Mouse (Mus musculus): ENCODE measurements around the gene Vmn1r78. TPM values are rescaled to one million over a fixed set of nuclear protein-coding genes. Genes with fewer than 3 reads are reported as not detected.
"Not testable (repeated sequence)": the region's sequence is repeated elsewhere in the genome, so short reads cannot be mapped to it uniquely, and the experiment has no call there.

Gene Vmn1r78
- not detected in 2 replicates for polyA plus RNA-seq (2011; ENCODE audit: insufficient read depth, insufficient read length, low replicate concordance, missing spikeins)

GRCm38 (mm10) chr7:12149957-12150356 is at the start of gene Vmn1r78:
TSS of gene Vmn1r78 (plus strand) at chr7:12150257.
- H3K4me3 ChIP-seq (replicated peaks; ENCODE audit: control insufficient read depth, low read depth, low read length): no peak within 1 kb of the TSS
- WGBS: 55% methylated on average over 2 of the region's 2 CpGs
- TF ChIP-seq POLR2A (IDR thresholded peaks at IDR 0.05; ENCODE audit: borderline replicate concordance, control insufficient read depth, low read depth, low read length) (no peak), CTCF (IDR thresholded peaks at IDR 0.05; ENCODE audit: control insufficient read depth, insufficient read depth, low read length) (no peak)
- H3K27ac ChIP-seq (ENCODE audit: control insufficient read depth, insufficient read depth, low read depth, low read length, poor library complexity): no peak within 1 kb of the TSS
- no peaks in the 10 kb centered on the region for H3K4me1 ChIP-seq (ENCODE audit: control insufficient read depth, insufficient read depth, low read length)

- not testable (repeated sequence) for H3K4me1 ChIP-seq (ENCODE audit: control insufficient read depth, insufficient read depth, low read length); H3K4me3 ChIP-seq (replicated peaks; ENCODE audit: control insufficient read depth, low read depth, low read length); H3K27ac ChIP-seq (ENCODE audit: control insufficient read depth, insufficient read depth, low read depth, low read length, poor library complexity)
- 36% methylated on average over 1 of the region's 1 CpGs for WGBS
These were observed 6.4 kb downstream of the Vmn1r78 start for GRCm38 (mm10) chr7:12156463-12156862.

DNA sequence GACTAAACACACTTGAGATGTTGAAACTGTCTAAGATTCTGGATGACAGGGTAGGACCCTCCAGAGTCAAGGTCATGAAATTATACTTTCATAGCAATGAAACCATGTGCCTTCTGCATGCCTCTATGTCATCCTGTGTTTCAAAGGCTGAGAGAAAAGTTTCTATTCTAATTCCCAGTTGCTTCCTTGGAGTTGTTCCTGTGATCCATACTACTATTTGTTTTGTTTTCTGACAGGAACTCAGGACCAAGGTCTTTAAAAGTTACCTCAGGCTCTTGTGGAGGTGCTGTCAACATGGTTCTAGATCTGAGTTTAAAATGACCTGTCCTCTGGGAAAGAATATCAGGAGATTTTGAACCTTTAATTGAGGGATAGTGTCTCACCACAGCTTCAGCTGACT is 20.9 kb downstream of the Vmn1r78 start, which contains the start of gene Vmn1r79:
Gene Vmn1r79, plus strand, starts transcription at position 301 of the 400 bp plus-strand sequence.
- not testable (repeated sequence) for H3K4me3 ChIP-seq (replicated peaks; ENCODE audit: control insufficient read depth, low read depth, low read length); H3K4me1 ChIP-seq (ENCODE audit: control insufficient read depth, insufficient read depth, low read length); H3K27ac ChIP-seq (ENCODE audit: control insufficient read depth, insufficient read depth, low read depth, low read length, poor library complexity)

DNA sequence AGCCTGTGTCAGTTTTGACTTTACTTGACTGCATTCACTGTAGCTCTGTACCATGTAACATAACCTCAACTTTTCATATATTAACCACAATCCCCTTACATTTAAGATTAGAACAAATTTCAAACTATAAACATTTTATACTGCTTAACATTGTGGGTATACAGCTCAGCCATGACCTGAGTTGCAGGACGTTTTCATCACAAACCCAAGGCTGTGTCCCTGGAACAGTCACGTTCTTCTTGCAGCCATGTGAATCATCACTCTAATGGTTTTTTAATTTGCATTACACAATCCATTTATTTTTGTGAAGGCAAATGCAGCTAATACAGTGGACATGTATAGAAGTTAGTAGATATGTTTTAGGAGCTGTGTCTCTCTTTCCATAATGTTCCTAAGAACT is 22.9 kb downstream of the Vmn1r78 start:
- WGBS: 51% methylated on average over 2 of the region's 2 CpGs
- H3K4me3 ChIP-seq (replicated peaks; ENCODE audit: control insufficient read depth, low read depth, low read length); H3K4me1 ChIP-seq (ENCODE audit: control insufficient read depth, insufficient read depth, low read length); H3K27ac ChIP-seq (ENCODE audit: control insufficient read depth, insufficient read depth, low read depth, low read length, poor library complexity): not testable (repeated sequence)

- no peak within 1 kb of the TSS for H3K27ac ChIP-seq (ENCODE audit: control insufficient read depth, insufficient read depth, low read depth, low read length, poor library complexity)
- 74% methylated on average over 1 of the region's 1 CpGs for WGBS
- H3K4me1 ChIP-seq (ENCODE audit: control insufficient read depth, insufficient read depth, low read length): no peaks in the 10 kb centered on the region
- no peak within 1 kb of the TSS for H3K4me3 ChIP-seq (replicated peaks; ENCODE audit: control insufficient read depth, low read depth, low read length)
- TF ChIP-seq POLR2A (IDR thresholded peaks at IDR 0.05; ENCODE audit: borderline replicate concordance, control insufficient read depth, low read depth, low read length) (no peak), CTCF (IDR thresholded peaks at IDR 0.05; ENCODE audit: control insufficient read depth, insufficient read depth, low read length) (no peak)
These were observed 38.9 kb downstream of the Vmn1r78 start, which contains the start of gene Vmn1r80 for GRCm38 (mm10) chr7:12188986-12189385. TSS of gene Vmn1r80 (plus strand) at chr7:12189286.

GRCm38 (mm10) chr7:12204141-12204540 is 54.1 kb downstream of the Vmn1r78 start:
- WGBS: 67% methylated on average over 2 of the region's 2 CpGs

More at GRCm38 (mm10) chr7:12204141-12204540, 54.1 kb downstream of the Vmn1r78 start:
- TF ChIP-seq POLR2A (IDR thresholded peaks at IDR 0.05; ENCODE audit: borderline replicate concordance, control insufficient read depth, low read depth, low read length) (no peak), CTCF (IDR thresholded peaks at IDR 0.05; ENCODE audit: control insufficient read depth, insufficient read depth, low read length) (no peak)
- Histone ChIP-seq H3K4me1 (ENCODE audit: control insufficient read depth, insufficient read depth, low read length) (no peaks in the 10 kb centered on the region), H3K27ac (ENCODE audit: control insufficient read depth, insufficient read depth, low read depth, low read length, poor library complexity) (no peak overlapping the region), H3K4me3 (replicated peaks; ENCODE audit: control insufficient read depth, low read depth, low read length) (no peak overlapping the region)

Other genes starting within 250 kb of the Vmn1r78 start
- gene Vmn1r76, start 212.0 kb upstream of the Vmn1r78 start, polyA plus RNA-seq (2011; ENCODE audit: insufficient read depth, insufficient read length, low replicate concordance, missing spikeins): not detected in 2 replicates
- not detected in 2 replicates for gene Vmn1r77, start 113.5 kb upstream of the Vmn1r78 start, polyA plus RNA-seq (2011; ENCODE audit: insufficient read depth, insufficient read length, low replicate concordance, missing spikeins)
- gene Vmn1r79, start 21.0 kb downstream of the Vmn1r78 start, polyA plus RNA-seq (2011; ENCODE audit: insufficient read depth, insufficient read length, low replicate concordance, missing spikeins): 0.45 TPM in 1 of 2 replicates, not detected in the other
- gene Vmn1r80, start 39.0 kb downstream of the Vmn1r78 start, polyA plus RNA-seq (2011; ENCODE audit: insufficient read depth, insufficient read length, low replicate concordance, missing spikeins): 0.68 and 1.3 TPM in 2 replicates
- gene Vmn1r81, start 118.0 kb downstream of the Vmn1r78 start, polyA plus RNA-seq (2011; ENCODE audit: insufficient read depth, insufficient read length, low replicate concordance, missing spikeins): not detected in 2 replicates
- gene Vmn1r82, start 150.2 kb downstream of the Vmn1r78 start, polyA plus RNA-seq (2011; ENCODE audit: insufficient read depth, insufficient read length, low replicate concordance, missing spikeins): not detected in 2 replicates
- not detected in 2 replicates for gene Vmn1r83, start 179.2 kb downstream of the Vmn1r78 start, polyA plus RNA-seq (2011; ENCODE audit: insufficient read depth, insufficient read length, low replicate concordance, missing spikeins)
- gene Vmn1r84, start 219.0 kb downstream of the Vmn1r78 start, polyA plus RNA-seq (2011; ENCODE audit: insufficient read depth, insufficient read length, low replicate concordance, missing spikeins): not detected in 2 replicates

Data from bone marrow, adult 2 months (tissue).